Mouse (Mus musculus): Measurements from ENCODE around the gene Tnfsf4. TPM values are rescaled to one million over a fixed set of nuclear protein-coding genes. Genes with fewer than 3 reads are reported as not detected.

Gene Tnfsf4
- polyA plus RNA-seq, 1 experiment from 2014 or later = not detected

- Histone ChIP-seq H3K36me3 (no peaks in the 10 kb centered on the region), H3K9ac (no peak overlapping the region), H3K4me3 (no peak overlapping the region), H3K27ac (no peak overlapping the region), H3K4me2 (no peak overlapping the region), H3K9me3 (no peaks in the 10 kb centered on the region), H3K4me1 (peaks cover 3% of the 10 kb centered on the region; the same call in 1 of the 2 replicates), H3K27me3 (no peaks in the 10 kb centered on the region)
- 18% methylated on average over 6 of the region's 6 CpGs for WGBS
- no peak for ATAC-seq (ENCODE audit: borderline replicate concordance, extremely low read depth, low FRiP score, low TSS enrichment)
Observed at GRCm38 (mm10) chr1:161400126-161400525, 4.9 kb downstream of the Tnfsf4 start.

DNA sequence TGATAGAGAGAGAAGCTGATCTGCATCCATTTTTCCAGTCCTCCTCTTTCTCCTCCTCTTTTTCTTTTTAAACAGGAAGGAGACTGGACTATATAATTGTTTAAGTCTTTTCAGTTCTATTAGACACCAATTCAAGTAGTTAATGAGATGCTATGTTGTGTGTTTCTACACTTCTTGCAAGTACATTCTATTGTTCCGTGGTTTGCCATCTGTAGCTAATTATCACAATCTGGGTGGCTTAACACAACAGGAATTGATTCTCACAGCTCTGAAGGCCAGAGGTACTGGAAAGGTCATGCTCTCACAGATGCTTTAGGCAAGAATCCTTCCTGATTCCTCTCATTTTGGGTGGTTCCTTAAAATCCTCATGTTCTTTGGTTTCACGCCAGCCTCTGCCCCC, 7.9 kb downstream of the Tnfsf4 start:
- no peak overlapping the region for H3K27ac ChIP-seq
- H3K27me3 ChIP-seq = no peaks in the 10 kb centered on the region
- no peak overlapping the region for H3K9ac ChIP-seq
- no peak overlapping the region for H3K4me2 ChIP-seq
- H3K36me3 ChIP-seq = no peaks in the 10 kb centered on the region
- WGBS = 78% methylated on average over 2 of the region's 2 CpGs
- H3K4me1 ChIP-seq = no peaks in the 10 kb centered on the region
- no peak for ATAC-seq (ENCODE audit: borderline replicate concordance, extremely low read depth, low FRiP score, low TSS enrichment)
- H3K9me3 ChIP-seq = no peaks in the 10 kb centered on the region
- H3K4me3 ChIP-seq = no peak overlapping the region

GRCm38 (mm10) chr1:161406480-161406879, 11.3 kb downstream of the Tnfsf4 start:
- Histone ChIP-seq H3K4me3 (no peak overlapping the region), H3K27me3 (no peaks in the 10 kb centered on the region), H3K4me1 (no peaks in the 10 kb centered on the region), H3K9ac (no peak overlapping the region), H3K36me3 (no peaks in the 10 kb centered on the region), H3K27ac (no peak overlapping the region), H3K9me3 (no peaks in the 10 kb centered on the region), H3K4me2 (no peak overlapping the region)
- 61% methylated on average over 1 of the region's 1 CpGs for WGBS
- no peak for ATAC-seq (ENCODE audit: borderline replicate concordance, extremely low read depth, low FRiP score, low TSS enrichment)

- no peak for ATAC-seq (ENCODE audit: borderline replicate concordance, extremely low read depth, low FRiP score, low TSS enrichment)
- Histone ChIP-seq H3K36me3 (no peaks in the 10 kb centered on the region), H3K27me3 (no peaks in the 10 kb centered on the region), H3K9me3 (no peaks in the 10 kb centered on the region), H3K27ac (no peak overlapping the region), H3K4me3 (no peak overlapping the region), H3K4me2 (no peak overlapping the region), H3K9ac (no peak overlapping the region), H3K4me1 (no peaks in the 10 kb centered on the region)
Observed at GRCm38 (mm10) chr1:161419926-161420325, 24.7 kb downstream of the Tnfsf4 start.

GRCm38 (mm10) chr1:161420646-161421045, 25.4 kb downstream of the Tnfsf4 start:
- H3K27ac ChIP-seq = no peak overlapping the region
- H3K36me3 ChIP-seq = no peaks in the 10 kb centered on the region
- H3K4me2 ChIP-seq = no peak overlapping the region
- no peaks in the 10 kb centered on the region for H3K4me1 ChIP-seq
- H3K27me3 ChIP-seq = no peaks in the 10 kb centered on the region
- no peak overlapping the region for H3K4me3 ChIP-seq
- no peak overlapping the region for H3K9ac ChIP-seq
- no peak for ATAC-seq (ENCODE audit: borderline replicate concordance, extremely low read depth, low FRiP score, low TSS enrichment)
- H3K9me3 ChIP-seq = no peaks in the 10 kb centered on the region
- WGBS = 75% methylated on average over 9 of the region's 9 CpGs

- H3K36me3 ChIP-seq = no peaks in the 10 kb centered on the region
- no peaks in the 10 kb centered on the region for H3K4me1 ChIP-seq
- no peak overlapping the region for H3K4me2 ChIP-seq
- H3K9me3 ChIP-seq = no peaks in the 10 kb centered on the region
- no peaks in the 10 kb centered on the region for H3K27me3 ChIP-seq
- H3K4me3 ChIP-seq = no peak overlapping the region
- no peak overlapping the region for H3K27ac ChIP-seq
- no peak overlapping the region for H3K9ac ChIP-seq
- peak; percentile 86 for ATAC-seq (ENCODE audit: borderline replicate concordance, extremely low read depth, low FRiP score, low TSS enrichment)
- WGBS = 34% methylated on average over 4 of the region's 4 CpGs
Observed at GRCm38 (mm10) chr1:161426277-161427056, 31.3 kb downstream of the Tnfsf4 start.

DNA sequence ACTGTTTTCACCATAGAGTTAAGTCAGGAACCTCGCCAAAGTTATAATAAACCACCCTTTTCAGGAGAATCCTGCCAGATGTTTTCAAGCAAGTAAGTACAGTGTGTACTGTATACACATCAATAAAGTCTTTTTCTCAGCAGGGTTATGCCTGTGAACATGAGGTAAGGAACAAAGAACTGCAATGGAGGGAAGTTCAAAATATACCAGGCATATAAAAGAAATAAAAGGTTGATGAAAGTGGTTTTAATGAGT, 31.8 kb downstream of the Tnfsf4 start:
- Histone ChIP-seq H3K9ac (no peak overlapping the region), H3K27me3 (no peaks in the 10 kb centered on the region), H3K4me2 (no peak overlapping the region), H3K27ac (peak overlapping the region; percentile 39), H3K9me3 (no peaks in the 10 kb centered on the region), H3K4me3 (no peak overlapping the region), H3K4me1 (no peaks in the 10 kb centered on the region), H3K36me3 (no peaks in the 10 kb centered on the region)
- 40% methylated on average over 1 of the region's 1 CpGs for WGBS
- no peak for ATAC-seq (ENCODE audit: borderline replicate concordance, extremely low read depth, low FRiP score, low TSS enrichment)

DNA sequence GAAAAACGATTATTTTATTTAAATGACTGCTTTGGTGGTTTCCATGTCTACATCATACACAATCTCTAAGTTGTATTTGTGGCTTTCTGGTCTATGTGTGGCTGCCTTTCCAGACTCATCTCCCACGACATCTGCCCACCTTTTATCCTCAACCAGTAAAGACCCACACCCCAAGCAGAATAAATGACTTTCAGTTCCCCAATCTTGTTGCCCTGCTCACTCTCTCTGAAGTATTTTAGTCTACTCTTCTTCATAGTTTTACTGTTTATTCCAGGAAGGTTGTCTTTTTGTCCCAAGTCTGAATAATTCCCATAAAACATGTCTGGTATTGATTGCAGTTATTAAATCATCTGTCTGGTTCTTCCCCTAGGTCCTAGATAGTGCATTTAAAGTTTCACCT, 40.6 kb downstream of the Tnfsf4 start:
- no peaks in the 10 kb centered on the region for H3K9me3 ChIP-seq
- no peaks in the 10 kb centered on the region for H3K27me3 ChIP-seq
- no peak for ATAC-seq (ENCODE audit: borderline replicate concordance, extremely low read depth, low FRiP score, low TSS enrichment)
- no peaks in the 10 kb centered on the region for H3K36me3 ChIP-seq
- no peak overlapping the region for H3K27ac ChIP-seq
- no peak overlapping the region for H3K4me2 ChIP-seq
- WGBS = 72% methylated on average over 2 of the region's 2 CpGs
- no peak overlapping the region for H3K4me3 ChIP-seq
- H3K9ac ChIP-seq = no peak overlapping the region
- H3K4me1 ChIP-seq = no peaks in the 10 kb centered on the region

DNA sequence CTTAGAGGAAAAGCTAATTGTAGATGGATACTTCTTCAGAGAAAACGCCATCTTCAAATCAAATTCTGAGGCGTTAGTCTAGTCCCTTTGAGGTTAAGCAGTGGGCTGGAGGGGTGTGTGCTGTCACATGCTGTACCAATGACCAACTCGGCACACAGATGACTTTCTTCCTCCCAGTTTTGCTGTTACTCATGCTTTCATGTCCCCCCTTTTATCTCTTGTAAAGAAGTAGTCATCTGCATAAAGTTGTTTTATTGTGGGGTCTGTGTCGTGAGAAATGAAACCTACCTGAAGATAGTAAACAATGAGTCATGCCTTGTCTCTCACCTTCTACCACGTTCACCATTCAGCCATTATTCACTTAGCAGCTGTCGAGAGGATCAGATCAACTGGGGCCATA, 41.3 kb downstream of the Tnfsf4 start:
- Histone ChIP-seq H3K27me3 (no peaks in the 10 kb centered on the region), H3K4me2 (no peak overlapping the region), H3K9me3 (no peaks in the 10 kb centered on the region), H3K9ac (no peak overlapping the region), H3K27ac (no peak overlapping the region), H3K36me3 (no peaks in the 10 kb centered on the region), H3K4me3 (no peak overlapping the region), H3K4me1 (no peaks in the 10 kb centered on the region)
- 82% methylated on average over 6 of the region's 6 CpGs for WGBS
- ATAC-seq (ENCODE audit: borderline replicate concordance, extremely low read depth, low FRiP score, low TSS enrichment) = no peak

DNA sequence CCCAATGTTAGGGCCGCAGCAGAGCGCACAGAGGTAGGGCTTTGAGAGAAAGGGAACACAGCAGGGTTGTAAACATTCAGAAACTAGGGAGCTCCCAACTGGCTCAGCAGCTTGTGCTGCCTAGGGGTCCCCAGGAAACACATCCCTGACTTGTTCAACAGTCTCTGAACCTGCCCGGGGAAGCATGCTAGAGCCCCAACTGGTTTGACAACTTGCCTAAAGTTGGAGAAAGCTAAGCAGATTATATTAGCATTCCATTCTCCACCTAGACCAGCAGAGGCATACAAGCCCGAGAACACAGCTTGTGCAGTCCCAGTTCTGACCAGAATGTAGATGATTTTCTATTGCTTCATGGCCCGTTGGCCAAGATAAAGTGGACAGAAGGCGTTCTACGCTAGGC, 49.6 kb downstream of the Tnfsf4 start:
- Histone ChIP-seq H3K9me3 (no peaks in the 10 kb centered on the region), H3K9ac (no peak overlapping the region), H3K27ac (peak overlapping the region; percentile 83), H3K27me3 (no peaks in the 10 kb centered on the region), H3K4me3 (no peak overlapping the region), H3K4me1 (peaks cover 13% of the 10 kb centered on the region), H3K4me2 (no peak overlapping the region), H3K36me3 (no peaks in the 10 kb centered on the region)
- peak; percentile 86 for ATAC-seq (ENCODE audit: borderline replicate concordance, extremely low read depth, low FRiP score, low TSS enrichment)
- 66% methylated on average over 7 of the region's 7 CpGs for WGBS

GRCm38 (mm10) chr1:161451683-161452245, 56.6 kb downstream of the Tnfsf4 start:
- H3K9me3 ChIP-seq = no peaks in the 10 kb centered on the region
- no peaks in the 10 kb centered on the region for H3K36me3 ChIP-seq
- H3K4me3 ChIP-seq = no peak overlapping the region
- peak; percentile 82 for ATAC-seq (ENCODE audit: borderline replicate concordance, extremely low read depth, low FRiP score, low TSS enrichment)
- H3K4me1 ChIP-seq = peaks cover 8% of the 10 kb centered on the region
- no peak overlapping the region for H3K9ac ChIP-seq
- WGBS = 19% methylated on average over 3 of the region's 3 CpGs
- H3K27me3 ChIP-seq = no peaks in the 10 kb centered on the region
- H3K27ac ChIP-seq = peak overlapping the region; percentile 65
- no peak overlapping the region for H3K4me2 ChIP-seq

GRCm38 (mm10) chr1:161452250-161452649, 57.0 kb downstream of the Tnfsf4 start:
- no peak for ATAC-seq (ENCODE audit: borderline replicate concordance, extremely low read depth, low FRiP score, low TSS enrichment)
- Histone ChIP-seq H3K36me3 (no peaks in the 10 kb centered on the region), H3K4me1 (peaks cover 8% of the 10 kb centered on the region), H3K9me3 (no peaks in the 10 kb centered on the region), H3K27me3 (no peaks in the 10 kb centered on the region), H3K4me2 (no peak overlapping the region), H3K27ac (peak overlapping the region; percentile 65), H3K9ac (no peak overlapping the region), H3K4me3 (no peak overlapping the region)
- 84% methylated on average over 1 of the region's 1 CpGs for WGBS

All from lung, embryonic 15.5 days (tissue).